Mouse (Mus musculus) small intestine, adult 2 months (tissue): Measurements from ENCODE around the gene Mrc2.

ENCODE experiments used
- CTCF ChIP-seq: fragments of 200-500 bp; IDR thresholded peaks from 2 replicates; pipeline ENCODE4 v1.5.1; 2012; ENCODE audit warnings: low read depth, mild to moderate bottlenecking, control low read depth, inconsistent platforms, low read length, moderate library complexity, mixed read lengths; ENCODE audit not compliant: insufficient replicate concordance, insufficient read length; ENCODE audit errors: extremely low read depth
- POLR2A ChIP-seq: fragments of 200-500 bp; IDR thresholded peaks from 2 replicates; pipeline ENCODE4 v1.6.1; 2012; ENCODE audit warnings: low read depth, mild to moderate bottlenecking, control low read depth, inconsistent platforms, low read length, moderate library complexity

- TF ChIP-seq POLR2A (no peak), CTCF (no peak)
Measured at GRCm38 (mm10) chr11:105281763-105282459, 10.5 kb upstream of the Mrc2 start.
